Mouse (Mus musculus) 3134 (cell line): ENCODE results near the gene Sos2.
"Not testable (repeated sequence)": the region's sequence is repeated elsewhere in the genome, so short reads cannot be mapped to it uniquely, and the experiment has no call there.

ENCODE experiments used
- DNase-seq: peaks from one replicate; pipeline ENCODE4 v3.0.0-alpha.2; 2011; ENCODE audit warnings: low spot score; ENCODE audit not compliant: insufficient read length; ENCODE audit errors: extremely low read depth

The Sos2 gene

GRCm38 (mm10) chr12:69573916-69574881 lies 107.5 kb downstream of the Sos2 start:
- DNase-seq, result no peak

- DNase-seq, result no peak
Observed at GRCm38 (mm10) chr12:69573271-69573670, 108.4 kb downstream of the Sos2 start.

DNA sequence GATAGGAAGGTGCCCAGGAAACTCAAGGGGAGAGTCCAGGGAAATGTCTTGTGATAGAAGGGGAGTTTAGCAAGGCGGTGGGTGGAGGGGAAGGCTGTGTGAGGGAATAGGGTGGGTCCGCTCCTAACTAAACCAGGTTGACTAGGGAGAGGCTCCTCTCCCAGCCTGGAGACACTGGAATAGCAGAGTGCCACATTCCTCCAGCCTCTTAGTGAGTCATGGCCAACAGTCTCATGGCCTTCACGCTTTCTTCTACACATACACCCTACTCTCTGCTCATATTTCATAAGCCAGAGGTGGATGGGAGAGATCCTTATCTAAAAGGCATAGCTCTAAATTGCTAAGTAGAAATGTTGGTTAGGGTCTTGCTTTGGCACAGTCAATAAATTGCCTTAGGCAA lies 111.7 kb downstream of the Sos2 start:
- no peak for DNase-seq

GRCm38 (mm10) chr12:69568266-69568665 lies 113.4 kb downstream of the Sos2 start:
- DNase-seq, result no peak

DNA sequence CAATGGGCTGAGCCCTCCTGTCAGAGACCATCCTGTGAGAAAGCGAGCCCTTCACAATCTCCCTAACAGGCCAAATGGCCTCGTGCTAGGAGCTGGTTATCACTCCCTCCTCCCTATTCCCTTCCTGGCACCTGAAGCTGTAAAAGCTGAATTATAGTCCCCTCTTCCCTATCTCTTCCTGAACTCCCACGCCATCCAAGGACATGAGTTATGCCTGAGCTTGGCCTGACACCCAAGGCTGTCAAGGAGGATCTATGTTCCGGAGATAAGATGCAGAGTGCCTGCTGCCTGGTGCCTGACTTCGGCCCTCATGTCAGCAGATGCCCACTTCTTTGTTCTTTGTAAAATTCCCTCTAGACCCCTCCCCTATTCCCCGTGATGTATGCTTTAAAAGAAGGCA lies 120.6 kb downstream of the Sos2 start:
- DNase-seq, result not testable (repeated sequence)

GRCm38 (mm10) chr12:69556221-69556861 lies 125.3 kb downstream of the Sos2 start:
- no peak for DNase-seq

DNA sequence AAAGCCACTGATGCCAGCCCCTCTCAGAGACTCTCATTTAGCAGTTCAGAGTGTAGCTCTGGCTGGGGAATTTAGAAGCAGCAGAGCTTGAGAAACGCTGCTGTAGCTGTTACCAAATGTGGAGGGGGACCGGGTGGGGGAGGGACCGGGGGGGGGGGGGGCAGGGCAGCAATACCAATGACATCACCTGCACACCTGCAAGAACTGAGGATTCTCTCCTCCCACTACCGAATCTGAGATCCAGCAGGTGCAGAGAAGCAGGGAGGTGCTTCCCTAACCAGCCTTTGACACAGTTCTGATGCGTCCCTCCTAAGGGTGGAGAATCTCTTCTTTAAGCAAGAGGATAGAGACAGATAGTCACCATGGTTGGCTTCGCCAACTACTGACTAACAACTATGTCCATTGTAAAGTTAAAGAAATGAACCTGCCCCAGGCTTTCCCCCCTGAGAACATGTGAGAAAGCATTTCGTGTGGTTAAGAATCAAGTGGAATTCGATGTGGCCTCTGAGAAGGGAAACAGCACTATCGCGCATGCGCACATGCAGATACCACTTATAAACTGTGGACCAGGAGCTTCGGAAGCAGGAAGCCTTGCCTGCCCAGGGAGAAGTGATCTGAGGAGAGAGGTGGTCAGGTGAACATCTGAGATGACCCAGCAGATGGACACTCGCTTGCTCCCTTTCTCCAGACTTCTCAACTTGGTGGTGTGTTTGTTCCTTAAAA lies 136.0 kb downstream of the Sos2 start:
- no peak for DNase-seq

DNA sequence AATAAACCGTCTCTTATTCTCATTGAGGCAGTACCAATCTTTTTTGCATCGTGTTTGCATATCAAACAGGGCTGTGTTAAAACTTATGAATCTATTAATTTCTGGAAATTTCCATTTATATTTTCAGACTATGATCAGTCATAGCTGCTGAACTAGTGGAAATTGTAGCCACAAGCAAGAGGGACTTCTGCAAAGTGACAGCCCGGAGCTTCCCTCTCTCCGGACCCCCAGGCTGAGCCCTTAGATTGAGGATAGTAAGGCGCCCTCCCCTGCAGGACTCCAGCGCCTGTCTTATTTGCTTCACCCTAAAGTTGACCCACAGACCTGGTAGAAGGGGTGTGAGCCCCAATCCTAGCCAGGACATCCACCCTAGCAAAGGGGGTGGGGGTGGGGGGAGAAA lies 136.7 kb downstream of the Sos2 start:
- DNase-seq, result no peak

- DNase-seq, result no peak
Observed at GRCm38 (mm10) chr12:69544562-69544961, 137.1 kb downstream of the Sos2 start.

DNA sequence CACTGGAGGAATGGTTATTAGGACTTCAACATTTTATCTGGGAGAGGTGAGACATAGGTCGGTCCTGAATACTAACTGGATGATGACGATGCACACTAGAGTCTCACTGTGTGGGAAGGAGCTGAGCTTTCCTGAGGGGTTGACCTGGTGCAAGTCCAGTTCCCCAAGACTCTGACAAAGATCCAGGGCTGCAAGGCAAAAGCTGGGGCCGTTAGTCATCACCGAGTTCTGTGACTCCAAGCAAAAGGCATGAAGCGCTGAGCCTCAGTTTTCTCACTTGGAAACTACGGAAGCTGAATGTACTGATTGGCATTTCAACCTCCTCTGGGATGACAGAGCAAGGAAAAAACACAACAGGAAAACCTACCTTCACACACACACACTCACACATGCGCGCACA lies 139.3 kb downstream of the Sos2 start:
- DNase-seq, result peak; percentile 80

GRCm38 (mm10) chr12:69541663-69542062 lies 140.0 kb downstream of the Sos2 start:
- no peak for DNase-seq

DNA sequence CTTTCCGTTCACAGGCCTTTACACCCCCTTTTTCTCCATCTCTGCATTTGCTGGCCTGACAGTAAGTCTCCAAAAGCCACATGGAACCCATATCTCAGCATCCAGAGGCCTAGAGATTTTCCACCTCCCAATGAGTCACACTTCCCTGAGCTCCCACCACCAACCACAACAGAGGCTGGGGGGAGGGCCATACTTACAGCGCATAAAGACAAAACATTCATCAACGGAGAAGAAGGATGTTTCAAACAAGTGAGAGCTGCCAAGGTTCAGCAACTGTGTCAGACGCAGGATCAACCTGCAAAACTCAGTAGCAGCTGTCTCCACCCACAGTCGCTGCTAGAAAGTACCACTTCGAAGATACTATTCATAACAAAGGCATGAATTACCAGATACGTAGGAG lies 142.3 kb downstream of the Sos2 start:
- peak; percentile 73 for DNase-seq

- no peak for DNase-seq
Observed at GRCm38 (mm10) chr12:69538362-69538950, 143.2 kb downstream of the Sos2 start.

- peak; percentile 82 for DNase-seq
Observed at GRCm38 (mm10) chr12:69537675-69538361, 143.8 kb downstream of the Sos2 start.

DNA sequence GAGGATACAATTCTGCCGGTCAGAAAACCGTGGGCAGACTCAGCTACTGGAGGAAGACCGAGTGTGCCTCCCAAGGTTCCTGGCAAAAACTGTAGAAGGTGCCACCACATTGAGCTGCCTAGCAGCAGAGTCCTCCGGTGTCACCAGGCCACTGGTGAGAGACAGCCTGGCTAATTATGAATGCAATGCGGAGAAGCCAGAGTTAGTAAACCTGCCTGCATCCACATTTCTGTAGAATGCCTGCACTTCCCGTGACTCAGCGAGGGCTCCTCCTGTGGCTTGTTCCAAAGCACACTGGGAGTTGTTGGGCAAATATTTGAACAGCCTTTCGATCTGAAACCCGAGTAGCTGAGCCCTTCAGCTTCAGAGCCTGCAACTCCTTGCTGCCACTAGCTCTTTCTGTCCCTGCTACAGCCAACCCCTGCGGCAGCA lies 144.4 kb downstream of the Sos2 start:
- peak; percentile 59 for DNase-seq

DNA sequence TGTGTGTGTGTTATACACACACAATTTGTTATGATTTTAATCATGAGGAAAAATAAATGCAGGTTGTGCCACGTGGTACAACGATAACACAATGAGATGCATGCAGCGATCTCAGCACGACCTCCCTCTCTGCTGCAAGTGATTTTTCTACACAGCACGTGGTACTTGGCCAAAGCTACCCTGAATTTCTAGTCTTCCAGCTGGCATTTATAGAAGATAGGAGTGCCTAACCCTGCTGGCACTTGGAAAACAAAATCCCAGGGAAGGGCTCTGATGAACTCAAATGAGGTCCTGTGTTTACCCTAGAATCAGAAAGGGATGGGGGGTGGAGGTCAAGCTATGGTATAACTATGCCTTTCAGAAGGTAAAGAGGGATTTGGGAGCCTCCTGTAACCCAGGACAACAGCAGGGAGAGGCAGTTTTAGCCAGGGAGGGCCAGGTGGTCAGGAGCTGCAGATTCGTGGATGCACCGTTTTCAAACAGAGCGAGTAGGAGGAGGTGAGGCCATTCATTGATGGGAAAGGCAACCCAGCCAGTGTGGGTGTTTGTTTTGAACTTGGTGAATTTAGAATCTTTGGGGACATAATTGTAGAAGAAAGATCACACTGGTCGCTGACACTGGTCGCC lies 144.9 kb downstream of the Sos2 start:
- no peak for DNase-seq
